Mouse (Mus musculus) heart, embryonic 11.5 days (tissue): ENCODE data around the gene Il1a. TPM values are rescaled to one million over a fixed set of nuclear protein-coding genes. Genes with fewer than 3 reads are reported as not detected.

Experiments
- ATAC-seq: fragments of 200-750 bp; cut with Nextera tagmentation; replicated peaks from 2 replicates; pipeline ENCODE4 v1.8.0; 2017; ENCODE audit warnings: moderate library complexity; ENCODE audit not compliant: insufficient number of reproducible peaks, low FRiP score, low TSS enrichment
- H3K27ac ChIP-seq: fragments of 300-500 bp; sonication (generic); 2 replicates; pipeline ENCODE4 v1.5.1; 2014; ENCODE audit warnings: mild to moderate bottlenecking, low read depth, low read length
- H3K27me3 ChIP-seq: fragments of 300-500 bp; sonication (generic); 2 replicates; pipeline ENCODE4 v1.6.1; 2014; ENCODE audit warnings: mild to moderate bottlenecking, low read length, mixed read lengths; ENCODE audit not compliant: control insufficient read depth, insufficient read depth
- H3K36me3 ChIP-seq: fragments of 300-500 bp; sonication (generic); 2 replicates; pipeline ENCODE4 v1.6.1; 2014; ENCODE audit warnings: mild to moderate bottlenecking, low read length, moderate library complexity, mixed read lengths; ENCODE audit not compliant: control insufficient read depth, insufficient read depth
- H3K4me1 ChIP-seq: fragments of 300-500 bp; sonication (generic); 2 replicates; pipeline ENCODE4 v1.6.1; 2014; ENCODE audit warnings: low read length; ENCODE audit not compliant: control insufficient read depth, insufficient read depth
- H3K4me2 ChIP-seq: fragments of 300-500 bp; sonication (generic); 2 replicates; pipeline ENCODE4 v1.6.1; 2014; ENCODE audit warnings: mild to moderate bottlenecking, moderate library complexity
- H3K4me3 ChIP-seq: fragments of 300-500 bp; sonication (generic); 2 replicates; pipeline ENCODE4 v1.5.1; 2014; ENCODE audit warnings: low read depth, low read length
- H3K9ac ChIP-seq: fragments of 300-500 bp; sonication (generic); 2 replicates; pipeline ENCODE4 v1.6.1; 2014; ENCODE audit warnings: mild to moderate bottlenecking, low read depth, low read length, moderate library complexity
- H3K9me3 ChIP-seq: fragments of 300-500 bp; sonication (generic); replicated peaks from 2 replicates; pipeline ENCODE4 v1.6.1; 2016; ENCODE audit warnings: low read length; ENCODE audit not compliant: control insufficient read depth
- WGBS: fragments of 180-500 bp; shearing (Covaris S2); extraction: QIAGEN DNeasy Blood & Tissue Kit; methylation state at CpG from one replicate; pipeline ENCODE4 v1.1.7; 2014; ENCODE audit not compliant: insufficient replicate concordance; 5-methylcytosine and 5-hydroxymethylcytosine counted together
- polyA plus RNA-seq: library from polyadenylated mRNA; unstranded; fragments of >200 nt; fragmentation: Nextera tagmentation; extraction: Ambion mirVana; gene quantifications from 2 replicates; pipeline ENCODE4 v1.2.1, GENCODE M21; 2014

Il1a gene
- polyA plus RNA-seq, 1 experiment from 2014 or later, result 0.26 TPM

GRCm38 (mm10) chr2:129273823-129274222 is 35.9 kb downstream of the Il1a start:
- Histone ChIP-seq H3K9ac (no peak overlapping the region), H3K9me3 (no peaks in the 10 kb centered on the region), H3K4me3 (no peak overlapping the region), H3K4me1 (no peaks in the 10 kb centered on the region), H3K27ac (no peak overlapping the region), H3K36me3 (peaks cover 49% of the 10 kb centered on the region), H3K4me2 (no peak overlapping the region), H3K27me3 (no peaks in the 10 kb centered on the region)
- 92% methylated on average over 5 of the region's 5 CpGs for WGBS
- ATAC-seq, result no peak

DNA sequence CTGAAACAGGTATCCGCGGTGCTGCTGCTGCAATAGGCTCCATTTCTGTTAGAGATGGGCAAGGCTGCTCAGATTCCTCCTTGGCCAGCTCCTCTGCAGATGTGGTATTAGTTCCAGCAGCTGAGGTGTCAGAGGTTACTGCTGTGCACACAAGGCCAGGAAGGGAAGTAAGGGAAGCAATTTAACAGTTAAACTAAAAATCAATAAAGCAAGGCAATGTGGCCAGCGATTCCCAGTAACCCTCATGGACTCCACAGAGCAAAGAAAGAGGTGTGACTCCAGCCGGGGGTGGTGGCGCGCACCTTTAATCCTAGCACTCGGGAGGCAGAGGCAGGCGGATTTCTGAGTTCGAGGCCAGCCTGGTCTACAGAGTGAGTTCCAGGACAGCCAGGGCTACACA is 39.2 kb downstream of the Il1a start:
- Histone ChIP-seq H3K4me1 (no peaks in the 10 kb centered on the region), H3K9ac (no peak overlapping the region), H3K9me3 (no peaks in the 10 kb centered on the region), H3K4me2 (no peak overlapping the region), H3K27ac (no peak overlapping the region), H3K4me3 (no peak overlapping the region), H3K36me3 (peaks cover 51% of the 10 kb centered on the region), H3K27me3 (no peaks in the 10 kb centered on the region)
- no peak for ATAC-seq
- whole genome bisulfite sequencing, result 92% methylated on average over 9 of the region's 9 CpGs

DNA sequence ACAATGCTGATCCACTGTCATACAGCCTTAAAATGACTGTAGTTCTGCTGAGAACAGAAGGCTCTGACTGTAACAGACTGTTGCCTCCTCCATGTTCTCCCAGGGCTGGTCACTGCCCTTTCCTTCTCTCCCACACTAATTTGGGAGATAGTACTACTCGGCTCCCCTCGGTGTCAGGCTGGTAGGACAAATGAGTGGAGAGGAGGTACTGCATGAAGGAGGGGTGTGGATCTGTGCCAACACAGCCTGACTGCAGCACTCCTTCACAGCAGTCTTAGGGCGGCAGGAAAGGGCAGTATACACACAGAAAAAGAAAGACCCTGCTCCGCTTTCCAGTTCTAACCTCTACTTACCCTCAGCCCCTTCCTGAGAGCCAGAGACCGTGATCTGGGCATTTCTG is 39.8 kb downstream of the Il1a start:
- Histone ChIP-seq H3K27me3 (no peaks in the 10 kb centered on the region), H3K4me3 (no peak overlapping the region), H3K4me1 (no peaks in the 10 kb centered on the region), H3K27ac (no peak overlapping the region), H3K9me3 (no peaks in the 10 kb centered on the region), H3K9ac (no peak overlapping the region), H3K36me3 (peaks cover 47% of the 10 kb centered on the region), H3K4me2 (no peak overlapping the region)
- 91% methylated on average over 5 of the region's 5 CpGs for WGBS
- no peak for ATAC-seq

DNA sequence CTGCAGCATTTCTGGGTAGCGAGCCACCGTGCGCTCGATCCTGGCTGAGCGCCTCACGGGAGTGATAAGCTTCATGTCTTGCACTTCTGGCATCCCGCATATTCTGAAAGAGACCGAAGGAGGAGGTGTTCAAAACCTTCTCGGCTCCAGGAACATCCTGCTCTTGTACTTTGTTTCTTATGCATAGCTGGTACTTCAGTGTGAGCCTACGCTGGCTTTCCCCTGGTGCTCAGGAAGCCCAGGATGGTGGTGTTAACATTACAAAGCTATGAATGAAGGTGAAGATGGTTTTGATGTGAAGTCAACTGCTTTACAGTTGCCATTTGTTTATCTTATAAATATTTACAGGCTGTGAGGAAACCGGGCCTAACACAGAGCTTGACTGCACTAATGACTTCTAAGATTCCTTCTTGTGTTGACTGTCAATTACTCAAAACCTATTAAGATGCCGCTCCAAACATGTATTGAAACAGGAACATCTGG is 40.6 kb downstream of the Il1a start:
- H3K4me2 ChIP-seq, result no peak overlapping the region
- no peak overlapping the region for H3K4me3 ChIP-seq
- ATAC-seq, result no peak
- no peak overlapping the region for H3K9ac ChIP-seq
- no peaks in the 10 kb centered on the region for H3K4me1 ChIP-seq
- 91% methylated on average over 12 of the region's 12 CpGs for WGBS
- no peaks in the 10 kb centered on the region for H3K27me3 ChIP-seq
- H3K9me3 ChIP-seq, result no peaks in the 10 kb centered on the region
- peaks cover 43% of the 10 kb centered on the region for H3K36me3 ChIP-seq
- H3K27ac ChIP-seq, result no peak overlapping the region

DNA sequence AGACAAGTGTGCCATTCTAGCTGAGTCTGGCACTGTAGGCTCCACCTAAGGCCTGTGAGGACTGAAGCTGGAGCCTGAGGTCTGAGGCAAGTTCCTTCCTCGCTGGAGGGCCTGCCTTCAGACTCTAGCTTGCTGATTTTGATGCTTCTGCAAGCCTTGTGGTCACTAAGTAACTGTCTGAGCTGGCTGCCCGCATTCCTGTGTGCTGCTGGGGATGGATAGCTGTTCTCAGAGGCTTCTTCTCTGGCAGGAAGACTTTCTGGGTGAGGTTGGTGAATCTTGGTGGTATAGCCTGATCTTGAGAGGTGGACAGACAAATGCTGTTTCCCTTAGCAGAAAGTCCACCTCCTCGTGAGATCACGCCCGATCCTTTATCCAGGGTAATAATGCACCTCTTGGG is 42.0 kb downstream of the Il1a start:
- H3K36me3 ChIP-seq, result peaks cover 32% of the 10 kb centered on the region
- H3K27me3 ChIP-seq, result no peaks in the 10 kb centered on the region
- no peak overlapping the region for H3K9ac ChIP-seq
- no peak overlapping the region for H3K4me3 ChIP-seq
- no peak for ATAC-seq
- H3K4me1 ChIP-seq, result no peaks in the 10 kb centered on the region
- WGBS, result 93% methylated on average over 5 of the region's 5 CpGs
- no peak overlapping the region for H3K27ac ChIP-seq
- H3K9me3 ChIP-seq, result no peaks in the 10 kb centered on the region
- no peak overlapping the region for H3K4me2 ChIP-seq

GRCm38 (mm10) chr2:129265316-129265715 is 44.5 kb downstream of the Il1a start:
- no peak overlapping the region for H3K4me3 ChIP-seq
- no peaks in the 10 kb centered on the region for H3K4me1 ChIP-seq
- no peak overlapping the region for H3K9ac ChIP-seq
- H3K27ac ChIP-seq, result no peak overlapping the region
- no peaks in the 10 kb centered on the region for H3K9me3 ChIP-seq
- H3K4me2 ChIP-seq, result no peak overlapping the region
- H3K27me3 ChIP-seq, result no peaks in the 10 kb centered on the region
- WGBS, result 95% methylated on average over 7 of the region's 7 CpGs
- ATAC-seq, result no peak
- H3K36me3 ChIP-seq, result peaks cover 23% of the 10 kb centered on the region

GRCm38 (mm10) chr2:129263073-129263472 is 46.7 kb downstream of the Il1a start:
- H3K4me3 ChIP-seq, result no peak overlapping the region
- no peaks in the 10 kb centered on the region for H3K27me3 ChIP-seq
- 0 out of 2 replicates have a peak, but pooled peaks cover 5% of the 10 kb centered on the region for H3K36me3 ChIP-seq
- H3K9me3 ChIP-seq, result no peaks in the 10 kb centered on the region
- ATAC-seq, result no peak
- 73% methylated on average over 5 of the region's 5 CpGs for WGBS
- no peak overlapping the region for H3K9ac ChIP-seq
- H3K4me2 ChIP-seq, result no peak overlapping the region
- H3K27ac ChIP-seq, result no peak overlapping the region
- H3K4me1 ChIP-seq, result no peaks in the 10 kb centered on the region

DNA sequence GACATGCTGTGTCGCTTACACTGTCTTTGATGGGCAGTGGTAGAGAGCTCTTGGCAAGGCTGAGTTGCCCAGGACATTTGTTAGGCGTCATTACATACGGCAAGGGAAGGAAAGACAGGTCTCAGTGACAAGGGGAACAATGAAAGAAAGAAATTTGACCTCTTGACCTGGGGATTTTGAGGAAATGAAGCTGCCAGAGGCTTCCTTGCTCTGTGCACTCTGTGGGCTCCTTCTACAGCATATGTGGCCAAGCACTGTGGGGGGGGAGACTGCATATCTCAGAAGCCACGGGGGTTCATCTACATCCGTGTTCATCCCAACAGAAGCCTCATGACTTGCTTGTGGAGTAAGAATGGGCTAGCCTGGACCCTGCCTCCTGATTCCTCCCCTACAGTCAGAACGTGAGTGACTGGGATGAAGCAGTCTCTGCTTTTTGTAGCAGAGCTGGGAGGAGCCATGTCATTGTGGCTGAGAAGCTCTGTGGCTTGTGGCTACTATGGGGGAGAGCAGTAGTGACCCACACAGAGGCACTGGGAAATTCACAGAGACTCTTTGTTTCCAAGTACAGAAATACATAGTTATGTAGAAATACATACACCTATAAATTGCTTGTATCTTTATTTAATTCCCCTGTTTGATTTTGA is 48.5 kb downstream of the Il1a start:
- no peak for ATAC-seq
- H3K36me3 ChIP-seq, result no peaks in the 10 kb centered on the region
- no peak overlapping the region for H3K9ac ChIP-seq
- no peaks in the 10 kb centered on the region for H3K27me3 ChIP-seq
- 60% methylated on average over 6 of the region's 6 CpGs for WGBS
- no peaks in the 10 kb centered on the region for H3K9me3 ChIP-seq
- no peak overlapping the region for H3K4me2 ChIP-seq
- H3K4me1 ChIP-seq, result no peaks in the 10 kb centered on the region
- no peak overlapping the region for H3K4me3 ChIP-seq
- no peak overlapping the region for H3K27ac ChIP-seq

- 37% methylated on average over 3 of the region's 3 CpGs for WGBS
- Histone ChIP-seq H3K9me3 (no peaks in the 10 kb centered on the region), H3K27ac (no peak overlapping the region), H3K4me1 (no peaks in the 10 kb centered on the region), H3K36me3 (no peaks in the 10 kb centered on the region), H3K4me3 (no peak overlapping the region), H3K27me3 (no peaks in the 10 kb centered on the region), H3K9ac (no peak overlapping the region), H3K4me2 (no peak overlapping the region)
- no peak for ATAC-seq
These were observed 49.1 kb downstream of the Il1a start for GRCm38 (mm10) chr2:129260646-129261045.
